Mouse (Mus musculus) left cerebral cortex, adult 8-10 months (tissue): ENCODE results near the gene Lypd3. TPM values are rescaled to one million over a fixed set of nuclear protein-coding genes. Genes with fewer than 3 reads are reported as not detected.

Source experiments
- DNase-seq, 2 experiments: peaks; one replicate each; pipeline ENCODE4 v3.0.0; 2022; ENCODE audit warnings: low spot score in 2 of 2
- total RNA-seq, 4 experiments: library from RNA; stranded (reverse); gene quantifications; 2 replicates each; pipeline ENCODE4 v1.2.4; 2022

The Lypd3 gene
- total RNA-seq = 1 to 10 TPM in 1 of 4 experiments, under 1 TPM in 3; 0.44 to 1.3 (median 0.63) TPM

GRCm38 (mm10) chr7:24636264-24636663, at the start of gene Lypd3:
Gene Lypd3 (plus strand): TSS chr7:24636550.
- no peak for DNase-seq

GRCm38 (mm10) chr7:24586828-24587227, 49.5 kb upstream of the Lypd3 start:
- no peak for DNase-seq

GRCm38 (mm10) chr7:24587330-24588105, 48.8 kb upstream of the Lypd3 start, which contains the start of the genes Ethe1 and Zfp575:
Gene Ethe1 (plus strand): TSS chr7:24587543.
Gene Zfp575 (minus strand): TSS chr7:24587641.
- DNase-seq = peak; percentile 70 to 79

- no peak for DNase-seq
Observed at GRCm38 (mm10) chr7:24588336-24588735, 48.0 kb upstream of the Lypd3 start.

- no peak for DNase-seq
Observed at GRCm38 (mm10) chr7:24591735-24592134, 44.6 kb upstream of the Lypd3 start.

GRCm38 (mm10) chr7:24592163-24592562, 44.2 kb upstream of the Lypd3 start:
- DNase-seq = no peak

GRCm38 (mm10) chr7:24592781-24593180, 43.6 kb upstream of the Lypd3 start:
- DNase-seq = no peak

GRCm38 (mm10) chr7:24593621-24594308, 42.6 kb upstream of the Lypd3 start:
- DNase-seq = peak in 1 of 2 experiments; percentile 32

GRCm38 (mm10) chr7:24594309-24594803, 42.0 kb upstream of the Lypd3 start:
- DNase-seq = no peak

- no peak for DNase-seq
Observed at GRCm38 (mm10) chr7:24595464-24595863, 40.9 kb upstream of the Lypd3 start.

GRCm38 (mm10) chr7:24598121-24598520, 38.2 kb upstream of the Lypd3 start:
- DNase-seq = no peak

GRCm38 (mm10) chr7:24599211-24600067, 36.9 kb upstream of the Lypd3 start:
- no peak for DNase-seq

GRCm38 (mm10) chr7:24600941-24601597, 35.3 kb upstream of the Lypd3 start:
- peak; percentile 88 for DNase-seq

- DNase-seq = no peak
Observed at GRCm38 (mm10) chr7:24605561-24605960, 30.8 kb upstream of the Lypd3 start.

- no peak for DNase-seq
Observed at GRCm38 (mm10) chr7:24606046-24606445, 30.3 kb upstream of the Lypd3 start.

- DNase-seq = no peak
Observed at GRCm38 (mm10) chr7:24608017-24608416, 28.3 kb upstream of the Lypd3 start.

- no peak for DNase-seq
Observed at GRCm38 (mm10) chr7:24608561-24608960, 27.8 kb upstream of the Lypd3 start.

GRCm38 (mm10) chr7:24610144-24610878, 26.0 kb upstream of the Lypd3 start, which contains the start of gene Phldb3:
Gene Phldb3 (plus strand): TSS chr7:24610763.
- no peak for DNase-seq

- DNase-seq = no peak
Observed at GRCm38 (mm10) chr7:24610879-24611494, 25.4 kb upstream of the Lypd3 start.

GRCm38 (mm10) chr7:24611709-24612108, 24.6 kb upstream of the Lypd3 start:
- no peak for DNase-seq
